Mouse (Mus musculus) heart, adult 11 months (tissue): ENCODE results near the gene Ovgp1.
"Not testable (repeated sequence)": the region's sequence is repeated elsewhere in the genome, so short reads cannot be mapped to it uniquely, and the experiment has no call there.

Experiments used
- DNase-seq: peaks from one replicate; pipeline ENCODE4 v3.0.0; 2022

Gene Ovgp1

GRCm38 (mm10) chr3:105973411-105973810, at the start of gene Ovgp1:
TSS of gene Ovgp1 (plus strand) at chr3:105973711.
- DNase-seq: no peak

DNA sequence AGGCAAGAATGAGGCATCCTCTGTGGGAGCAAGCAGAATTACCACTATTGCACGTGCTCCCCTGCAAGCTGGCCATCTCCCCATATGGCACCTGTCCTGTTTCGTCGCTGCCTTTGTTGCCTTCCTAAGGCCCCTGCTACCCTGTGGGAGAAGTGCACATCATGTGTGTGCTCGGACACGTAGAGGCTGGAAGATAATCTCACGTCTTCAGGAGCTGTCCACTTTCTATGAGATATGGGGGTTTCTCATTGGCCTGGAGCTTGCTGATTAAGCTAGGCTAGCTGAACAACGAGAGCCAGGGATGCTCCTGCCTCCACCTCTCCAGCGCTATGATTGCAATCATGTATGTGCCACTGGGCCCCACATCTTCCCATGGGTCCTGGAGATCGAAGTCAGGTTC, 48.9 kb upstream of the Ovgp1 start:
- peak; percentile 42 for DNase-seq

GRCm38 (mm10) chr3:105927561-105928194, 45.8 kb upstream of the Ovgp1 start:
- peak; percentile 57 for DNase-seq

- DNase-seq: peak; percentile 48
Observed at GRCm38 (mm10) chr3:105928195-105928569, 45.3 kb upstream of the Ovgp1 start.

- no peak for DNase-seq
Observed at GRCm38 (mm10) chr3:105928781-105929180, 44.7 kb upstream of the Ovgp1 start.

DNA sequence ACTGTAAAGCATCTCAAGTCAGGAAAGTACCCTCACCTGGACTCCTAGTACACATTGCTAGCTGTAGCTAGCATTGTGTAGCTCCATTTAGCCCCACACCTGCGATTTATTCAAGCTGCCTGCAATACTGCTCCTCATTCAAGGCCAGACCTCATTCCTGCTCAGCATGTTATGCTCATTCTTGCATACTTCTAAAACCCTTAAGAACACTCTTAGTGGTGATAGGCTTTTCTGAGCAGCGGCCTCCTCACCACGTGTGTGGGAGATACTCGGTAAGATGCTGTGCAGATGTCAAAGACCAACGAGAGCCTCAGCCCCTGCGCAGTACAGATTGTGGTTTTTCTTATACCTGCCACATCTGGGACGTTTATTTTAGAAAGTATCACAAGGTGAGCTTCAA, 43.7 kb upstream of the Ovgp1 start:
- DNase-seq: peak; percentile 17

DNA sequence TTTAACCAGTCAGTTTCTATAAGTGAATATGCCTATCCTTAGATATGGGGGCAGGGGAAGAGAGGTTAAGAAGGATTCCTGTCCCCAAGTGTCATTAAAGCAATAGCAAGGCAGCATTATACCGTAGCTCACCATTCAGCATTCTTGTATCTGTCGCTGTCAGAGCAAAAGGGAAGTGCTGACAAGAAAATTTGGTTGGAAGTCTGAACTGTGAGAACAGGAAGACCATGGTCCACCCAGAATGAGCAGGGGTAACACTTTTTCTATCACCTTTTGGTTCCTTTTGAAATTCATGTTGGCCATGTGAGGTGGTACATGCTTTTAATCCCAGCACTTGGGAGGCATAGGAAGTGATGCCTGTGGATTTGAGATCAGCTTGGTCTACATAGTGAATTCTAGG, 42.4 kb upstream of the Ovgp1 start:
- peak; percentile 76 for DNase-seq

DNA sequence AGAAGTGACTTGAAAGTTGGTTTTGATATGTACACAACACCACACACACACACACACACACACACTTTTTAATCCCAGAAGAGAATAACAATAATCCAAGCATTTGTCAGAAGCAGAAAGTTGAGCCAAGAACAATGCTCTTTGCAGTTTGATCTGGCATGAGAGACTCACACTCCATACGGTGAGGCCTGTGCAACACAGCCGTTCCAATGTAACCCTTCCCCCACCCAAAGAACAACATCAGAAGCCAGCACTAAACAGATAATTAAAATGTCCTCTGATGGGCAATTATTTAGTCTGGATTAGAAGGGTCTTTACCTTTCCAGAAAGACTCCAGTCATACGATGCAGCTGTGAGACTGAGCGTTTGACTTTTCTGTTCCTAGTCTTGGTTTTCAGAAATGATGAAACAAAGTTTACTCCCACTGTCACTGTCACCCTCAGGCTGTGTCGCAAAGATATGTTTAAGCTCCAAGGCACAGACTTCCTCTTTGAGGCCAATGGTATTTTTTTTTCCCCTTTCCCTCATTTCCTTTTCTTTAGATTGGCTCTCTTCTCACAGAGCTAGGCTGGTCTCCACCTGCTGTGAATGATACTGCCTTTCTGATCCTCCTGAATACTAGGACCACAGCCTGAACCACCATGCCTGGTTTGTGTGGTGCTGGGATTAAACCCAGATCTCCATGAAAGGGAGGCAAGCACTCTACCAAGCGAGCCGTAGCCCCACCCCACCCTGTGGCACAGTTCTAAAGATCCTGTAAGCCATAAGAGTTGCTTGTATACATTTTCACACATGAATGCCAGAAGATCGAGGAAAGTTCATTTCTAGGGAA, 41.1 kb upstream of the Ovgp1 start, which contains the start of gene I830077J02Rik:
TSS of gene I830077J02Rik (minus strand) at position 425 of the 832 bp plus-strand sequence.
- DNase-seq: peak; percentile 88

- DNase-seq: peak; percentile 36
Observed at GRCm38 (mm10) chr3:105933926-105934325, 39.6 kb upstream of the Ovgp1 start.

DNA sequence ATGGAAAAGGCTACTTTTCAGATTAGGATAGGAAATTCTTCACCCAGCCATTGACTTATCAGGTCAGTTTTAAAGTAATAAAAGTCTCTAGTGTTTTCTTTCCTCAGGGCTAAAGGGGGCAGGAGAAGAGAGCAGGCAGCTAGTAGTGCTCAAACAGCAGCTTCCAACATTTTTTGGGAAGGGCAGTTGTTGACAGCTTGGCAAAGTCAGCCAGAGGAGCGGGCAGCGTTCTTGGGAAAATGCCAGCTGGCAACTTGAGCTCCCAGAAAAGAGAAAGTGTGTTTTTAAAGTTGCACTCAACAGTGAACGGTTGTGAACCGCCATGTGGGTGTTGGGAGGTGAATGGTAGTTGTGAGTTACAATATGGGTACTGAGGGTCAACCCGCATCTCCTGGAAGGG, 38.5 kb upstream of the Ovgp1 start:
- peak; percentile 96 for DNase-seq

DNA sequence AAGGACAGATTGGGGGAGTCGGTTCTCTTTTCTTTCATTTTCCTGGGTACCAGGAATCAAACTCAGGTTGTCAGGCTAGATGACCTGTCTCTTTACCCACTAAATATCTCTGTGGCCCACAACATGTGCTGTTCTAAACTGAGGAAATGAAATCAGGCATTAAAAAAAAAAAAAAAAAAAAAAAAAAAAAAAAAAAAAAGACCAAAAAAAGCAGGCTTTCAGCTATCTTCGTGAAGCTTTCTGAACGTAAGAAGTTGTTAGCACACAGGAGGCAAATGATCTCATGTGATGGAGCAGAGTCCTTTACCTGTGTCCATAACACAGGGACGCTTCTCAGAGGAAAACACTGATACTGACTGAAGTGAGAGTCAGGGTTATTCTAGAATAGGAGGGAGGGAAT, 37.4 kb upstream of the Ovgp1 start:
- DNase-seq: no peak

DNA sequence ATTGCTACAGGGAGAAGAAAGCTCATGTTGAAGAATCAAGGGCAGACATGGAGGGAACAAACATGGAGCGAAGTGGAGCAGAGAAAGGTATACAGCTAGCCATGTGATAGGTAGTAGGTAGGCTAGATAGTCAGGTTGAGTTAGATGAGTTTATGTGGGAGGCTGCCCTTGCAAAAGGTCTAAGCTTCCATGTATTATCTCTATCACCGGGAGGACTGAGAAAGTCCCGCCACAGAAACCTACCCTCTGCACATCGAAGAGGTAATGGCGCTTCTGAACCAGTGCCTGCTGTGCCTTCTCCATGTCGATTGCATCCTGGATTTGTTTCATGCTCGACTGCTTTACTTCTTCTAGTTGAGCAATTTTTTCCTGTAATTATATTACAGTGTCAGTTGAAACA, 22.2 kb upstream of the Ovgp1 start:
- DNase-seq: peak; percentile 70

GRCm38 (mm10) chr3:105957235-105957634, 16.3 kb upstream of the Ovgp1 start:
- no peak for DNase-seq

DNA sequence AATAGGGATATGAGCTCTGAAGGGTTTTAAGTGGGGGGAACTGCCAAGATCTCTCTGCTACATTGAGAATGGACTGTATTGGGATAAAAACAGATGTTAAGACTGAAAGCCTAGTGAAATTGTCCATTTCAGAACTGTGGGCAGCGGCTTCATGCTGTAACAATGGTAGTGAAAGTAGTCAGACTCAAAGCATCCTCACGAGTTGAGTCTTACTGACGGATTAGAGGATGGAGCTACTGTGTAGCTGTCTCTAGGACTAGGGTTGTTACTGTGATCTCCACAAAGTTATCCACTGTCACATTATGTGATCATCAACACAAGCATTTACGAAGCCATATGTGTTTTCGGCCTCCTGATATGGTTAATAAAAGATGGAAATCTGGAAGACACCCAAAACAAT, 15.3 kb upstream of the Ovgp1 start:
- no peak for DNase-seq

DNA sequence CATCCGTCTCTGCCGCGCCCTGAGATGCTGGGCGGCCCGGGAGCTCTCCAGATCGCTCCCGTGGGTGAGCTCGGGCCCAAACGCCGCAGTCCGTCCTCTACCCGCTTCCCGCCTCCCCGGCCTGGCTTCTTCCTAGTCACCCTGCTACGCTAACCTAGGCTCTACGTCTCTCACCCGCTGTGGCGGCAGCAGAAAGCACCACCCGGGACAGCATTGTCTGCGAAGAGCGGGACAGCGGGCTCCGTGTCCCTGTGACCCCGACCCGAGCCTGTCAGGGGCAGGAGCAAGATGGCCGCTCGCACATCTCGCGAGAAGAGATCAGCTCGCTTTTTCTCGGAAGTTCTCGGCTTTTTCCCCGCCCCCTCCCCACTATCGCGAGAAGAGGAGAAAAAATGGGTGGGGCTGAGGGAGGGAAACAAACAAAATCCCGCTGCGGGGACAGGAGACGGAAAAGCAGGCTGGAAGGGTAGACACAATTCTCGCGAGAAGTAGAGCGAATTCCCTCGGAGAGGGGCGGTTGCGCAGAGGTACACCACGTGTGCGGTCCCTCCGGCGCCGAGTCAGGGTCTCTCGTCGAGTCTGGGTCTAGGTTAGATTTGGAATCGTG, 14.4 kb upstream of the Ovgp1 start, which contains the start of gene Wdr77:
TSS of gene Wdr77 (plus strand) at position 396 of the 607 bp plus-strand sequence.
- peak; percentile 99 for DNase-seq

- no peak for DNase-seq
Observed at GRCm38 (mm10) chr3:105959585-105959984, 13.9 kb upstream of the Ovgp1 start.

DNA sequence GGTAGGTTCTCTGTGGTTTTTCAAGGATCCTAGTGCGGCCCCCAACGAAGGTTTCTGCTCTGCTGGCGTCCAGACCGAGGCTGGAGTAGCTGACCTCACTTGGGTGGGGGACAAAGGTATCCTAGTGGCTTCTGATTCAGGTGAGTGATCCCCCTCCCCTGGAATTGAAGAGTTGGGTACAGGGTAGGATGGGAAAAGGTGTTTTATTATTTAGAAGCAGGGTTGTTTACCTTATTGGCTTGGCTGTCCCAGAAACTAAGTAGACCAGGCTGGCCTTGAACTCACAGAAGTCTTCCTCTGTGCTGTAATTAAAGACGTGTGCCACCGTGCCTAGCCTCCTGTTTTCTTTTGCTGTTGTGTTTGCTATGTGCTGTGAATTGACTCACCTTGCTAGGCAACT, 13.5 kb upstream of the Ovgp1 start, which contains the start of gene Atp5f1:
TSS of gene Atp5f1 (minus strand) at position 101 of the 400 bp plus-strand sequence.
- DNase-seq: no peak

DNA sequence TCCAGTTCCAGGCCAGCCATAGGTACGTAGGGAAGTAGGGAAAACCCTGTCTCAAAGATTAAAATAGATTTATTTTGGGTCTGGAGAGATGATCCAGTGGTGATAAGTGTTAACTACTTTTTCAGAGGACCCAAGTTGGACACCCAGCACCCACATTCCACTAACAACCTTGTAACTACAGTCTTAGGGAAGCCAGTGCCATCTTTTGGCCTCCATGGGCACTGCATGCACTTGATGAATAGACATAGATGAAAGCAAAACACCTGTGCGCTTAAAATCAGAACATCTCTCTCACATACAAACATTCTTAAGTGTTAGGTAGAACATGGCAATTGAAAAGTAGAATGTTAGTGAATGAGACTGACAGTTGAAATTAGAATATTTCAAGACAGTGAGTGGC, 12.8 kb upstream of the Ovgp1 start:
- peak; percentile 15 for DNase-seq

DNA sequence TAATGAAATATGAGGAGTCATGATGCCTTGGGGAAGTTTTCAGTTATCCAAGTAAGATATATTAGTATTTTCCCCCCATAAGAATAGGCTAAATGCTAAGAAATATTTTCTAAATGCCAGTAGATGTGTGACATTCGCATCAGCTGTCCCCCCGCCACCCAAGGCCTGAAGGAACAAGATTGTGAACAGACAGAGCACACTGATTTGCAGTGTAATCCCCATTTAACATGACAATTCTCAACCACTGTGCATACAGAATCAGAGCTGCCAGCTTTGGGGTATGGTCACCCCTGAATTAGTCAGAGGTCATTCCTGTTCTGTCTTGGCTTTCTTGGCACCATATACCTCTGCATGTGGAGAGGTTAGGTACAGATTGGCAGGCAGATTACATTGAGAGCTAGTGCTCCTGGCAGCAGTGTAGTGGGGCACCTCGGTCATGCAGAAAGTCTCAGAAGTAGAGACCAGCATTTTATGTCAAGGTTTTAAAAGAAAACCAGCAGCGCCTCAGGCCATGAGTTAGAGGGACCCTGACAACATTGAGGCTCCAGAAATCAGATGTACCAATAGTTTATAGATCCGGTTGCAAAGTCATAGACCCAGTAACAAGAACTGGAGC, 1.6 kb upstream of the Ovgp1 start:
- DNase-seq: no peak

DNA sequence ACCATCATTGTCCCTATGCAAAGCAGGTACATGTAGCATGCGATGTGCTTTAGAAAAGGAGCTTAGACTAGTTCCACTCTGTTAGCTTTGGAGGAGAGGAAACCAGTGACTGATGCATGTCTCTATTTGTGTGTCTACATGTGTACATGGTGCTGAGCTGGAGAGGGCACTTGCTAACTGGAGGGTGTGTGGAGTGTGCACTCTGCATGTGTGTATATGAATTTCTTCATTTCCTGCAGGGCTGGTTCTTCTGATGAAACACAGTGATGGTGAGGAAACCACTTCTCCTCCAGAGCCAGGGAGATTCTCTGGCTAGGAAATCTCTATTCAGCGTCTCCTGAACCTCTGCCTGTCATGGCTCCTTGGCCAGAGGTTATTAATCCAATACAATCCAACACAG, 663 bp downstream of the Ovgp1 start:
- no peak for DNase-seq

GRCm38 (mm10) chr3:105989611-105990010, 16.1 kb downstream of the Ovgp1 start:
- not testable (repeated sequence) for DNase-seq

GRCm38 (mm10) chr3:105991653-105992283, 18.3 kb downstream of the Ovgp1 start:
- peak; percentile 80 for DNase-seq

DNA sequence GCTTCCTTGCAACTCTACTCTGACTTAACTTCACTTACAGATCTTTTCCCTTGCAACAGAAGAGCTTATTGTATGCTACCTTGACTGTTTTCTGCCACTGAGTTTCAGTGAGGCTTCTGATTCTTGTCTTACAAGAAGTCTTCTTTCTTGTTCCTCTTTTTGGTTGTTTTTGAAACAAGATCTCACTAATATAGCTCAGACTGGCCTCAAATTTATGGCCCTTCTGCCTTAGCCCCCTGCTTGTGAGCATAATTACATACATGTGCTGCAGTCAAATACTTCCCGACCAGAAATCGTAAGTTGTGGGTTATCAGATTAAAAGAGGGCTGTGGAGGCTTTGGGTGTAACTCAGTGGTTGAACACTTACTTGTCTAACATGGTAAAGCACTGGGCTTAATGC, 21.2 kb downstream of the Ovgp1 start:
- DNase-seq: no peak
